Mouse (Mus musculus) brain, embryonic 14.5 days (tissue): Measurements from ENCODE around the gene Nckap5.

Source experiments
- CTCF ChIP-seq: fragments of 200-500 bp; IDR thresholded peaks from 2 replicates; pipeline ENCODE4 v1.5.1; 2012; ENCODE audit warnings: inconsistent platforms, mild to moderate bottlenecking, moderate library complexity, borderline replicate concordance; ENCODE audit not compliant: insufficient read depth, insufficient read length; ENCODE audit errors: extremely low read depth
- POLR2A ChIP-seq: fragments of 200-500 bp; IDR thresholded peaks from 2 replicates; pipeline ENCODE4 v1.6.1; 2012; ENCODE audit warnings: mild to moderate bottlenecking, inconsistent platforms, borderline replicate concordance; ENCODE audit not compliant: poor library complexity, insufficient read depth, insufficient read length, severe bottlenecking; ENCODE audit errors: extremely low read depth

DNA sequence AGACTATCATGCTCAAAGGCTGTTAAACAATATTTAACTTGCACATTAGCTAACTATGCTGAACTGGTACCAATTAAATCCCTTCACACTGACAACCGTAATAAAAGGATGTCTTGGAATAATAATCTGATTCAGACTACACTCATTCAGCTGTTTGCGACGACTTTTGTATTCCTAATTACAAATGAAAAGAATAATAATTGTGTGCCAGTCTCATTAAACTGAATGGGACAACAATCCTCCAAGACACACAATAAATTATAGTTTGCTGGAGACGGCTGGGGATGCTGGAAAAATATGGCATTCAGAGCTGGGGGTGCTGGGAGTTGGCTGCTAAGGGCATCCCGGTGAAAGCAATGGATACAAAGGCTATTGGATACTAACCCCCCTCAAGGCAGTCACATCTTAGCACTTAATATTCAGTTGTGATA, 818.9 kb downstream of the Nckap5 start:
- TF ChIP-seq CTCF, result no peak
- TF ChIP-seq POLR2A, result no peak
